Mouse (Mus musculus) embryo, embryonic 11 days (tissue): ENCODE measurements around the gene Mup18.
"Not testable (repeated sequence)": the region's sequence is repeated elsewhere in the genome, so short reads cannot be mapped to it uniquely, and the experiment has no call there.

Experiments used
- DNase-seq: peaks from one replicate; pipeline ENCODE4 v3.0.0-alpha.2; 2015

The Mup18 gene

DNA sequence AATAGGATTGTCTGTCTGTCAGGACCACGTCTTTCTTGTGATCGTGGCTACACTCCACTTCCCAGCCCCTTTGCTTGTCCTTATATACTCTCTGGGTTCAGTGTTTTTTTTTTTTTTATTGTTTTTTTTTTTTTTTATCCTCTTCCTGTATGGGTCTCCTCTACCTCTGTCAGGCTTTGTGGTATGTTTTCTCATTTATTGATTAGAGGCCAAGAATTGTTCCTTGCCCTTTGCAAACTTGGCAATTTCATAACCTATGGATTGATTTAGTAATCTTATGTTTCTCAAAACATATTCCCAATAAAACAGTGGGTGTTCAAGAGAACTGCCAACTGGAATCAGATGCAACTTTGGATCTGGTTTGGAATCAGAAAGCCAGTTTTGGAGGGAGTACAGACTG is at the start of gene Mup18:
TSS of gene Mup18 (minus strand) at position 101 of the 400 bp plus-strand sequence.
- not testable (repeated sequence) for DNase-seq

- not testable (repeated sequence) for DNase-seq
Measured at GRCm38 (mm10) chr4:61714296-61714695, 40.4 kb upstream of the Mup18 start.
